Mouse (Mus musculus) CH12.LX (cell line): ENCODE measurements around the gene Gng12. TPM values are rescaled to one million over a fixed set of nuclear protein-coding genes. Genes with fewer than 3 reads are reported as not detected.
A peak's percentile ranks its signal among the peaks of the same experiment; 100 is the strongest.

Experiments
- DNase-seq: peaks from one replicate; pipeline ENCODE4 v3.0.0-alpha.2; 2013; ENCODE audit errors: extremely low read depth
- H3K27ac ChIP-seq: 2 replicates; pipeline ENCODE4 v1.5.1; 2012; ENCODE audit warnings: low read depth, mild to moderate bottlenecking, control low read depth, moderate library complexity; ENCODE audit not compliant: insufficient read depth
- H3K27me3 ChIP-seq: replicated peaks from 2 replicates; pipeline ENCODE3; 2012; ENCODE audit warnings: inconsistent platforms
- H3K36me3 ChIP-seq, 2 experiments: replicated peaks in 1 of 2; 2 replicates each; pipeline versions ENCODE3 to v1.6.1; 2012; ENCODE audit warnings: inconsistent platforms in 1 of 2, low read length in 1 of 2, mild to moderate bottlenecking in 1 of 2, mixed read lengths in 1 of 2, moderate library complexity in 1 of 2; ENCODE audit not compliant: control insufficient read depth in 1 of 2, insufficient read depth in 1 of 2
- H3K4me1 ChIP-seq, 2 experiments: 2 replicates each; pipeline ENCODE4 v1.6.1; 2012; ENCODE audit warnings: inconsistent platforms in 1 of 2, moderate library complexity in 1 of 2; ENCODE audit not compliant: insufficient read depth in 2 of 2, control insufficient read depth in 1 of 2
- H3K4me2 ChIP-seq: 2 replicates; pipeline ENCODE4 v1.6.1; 2012; ENCODE audit warnings: low read depth, mild to moderate bottlenecking, control low read depth; ENCODE audit not compliant: poor library complexity, insufficient read depth, severe bottlenecking
- H3K4me3 ChIP-seq, 3 experiments: fragments of 150-350 bp in 1 of 3; sonication (generic) in 1 of 3; replicated peaks in 1 of 3; 2 replicates each; pipeline versions ENCODE3 to v1.5.1; 2011 to 2012; ENCODE audit warnings: low read depth in 2 of 3, low read length in 2 of 3, mild to moderate bottlenecking in 2 of 3, moderate library complexity in 2 of 3, control low read depth in 1 of 3, improper control_type of control experiment in 1 of 3, inconsistent platforms in 1 of 3, mixed read lengths in 1 of 3; ENCODE audit not compliant: poor library complexity in 1 of 3
- H3K79me2 ChIP-seq: replicated peaks from 2 replicates; pipeline ENCODE4 v1.6.1; 2012; ENCODE audit warnings: mild to moderate bottlenecking, moderate library complexity; ENCODE audit not compliant: control insufficient read depth, poor library complexity, insufficient read depth, severe bottlenecking; ENCODE audit errors: extremely low read depth
- H3K9ac ChIP-seq: 2 replicates; pipeline ENCODE4 v1.6.1; 2012; ENCODE audit warnings: low read depth, mild to moderate bottlenecking, control low read depth, moderate library complexity; ENCODE audit not compliant: insufficient read depth
- H3K9me3 ChIP-seq: replicated peaks from 2 replicates; pipeline ENCODE3; 2012; ENCODE audit warnings: low read length, inconsistent platforms, mixed read lengths
- BHLHE40 ChIP-seq: IDR thresholded peaks from 2 replicates; pipeline ENCODE4 v1.6.1; 2011; ENCODE audit warnings: mild to moderate bottlenecking, low read depth, low read length, improper control_type of control experiment
- E2F4 ChIP-seq: IDR thresholded peaks from 2 replicates; pipeline ENCODE4 v1.6.1; 2011; ENCODE audit warnings: low read depth, low read length, improper control_type of control experiment; ENCODE audit not compliant: insufficient replicate concordance
- MEF2A ChIP-seq: IDR thresholded peaks from 2 replicates; pipeline ENCODE4 v1.6.1; 2014; ENCODE audit warnings: low read depth, mild to moderate bottlenecking, inconsistent platforms, low read length, improper control_type of control experiment, borderline replicate concordance
- MXI1 ChIP-seq: IDR thresholded peaks from 2 replicates; pipeline ENCODE4 v1.6.1; 2011; ENCODE audit warnings: mild to moderate bottlenecking, low read depth, low read length, improper control_type of control experiment
- MYC ChIP-seq: IDR thresholded peaks from 2 replicates; pipeline ENCODE4 v1.6.1; 2011; ENCODE audit warnings: low read depth, mild to moderate bottlenecking, improper control_type of control experiment, low read length
- POLR2AphosphoS2 ChIP-seq: IDR thresholded peaks from 2 replicates; pipeline ENCODE4 v1.6.1; 2011; ENCODE audit warnings: low read depth, low read length, improper control_type of control experiment
- RAD21 ChIP-seq: IDR thresholded peaks from 2 replicates; pipeline ENCODE4 v1.6.1; 2011; ENCODE audit warnings: low read depth, mild to moderate bottlenecking, low read length, improper control_type of control experiment, moderate library complexity
- TBP ChIP-seq: conservative IDR thresholded peaks from 2 replicates; pipeline ENCODE4 v1.6.1; 2011; ENCODE audit warnings: low read depth, low read length, improper control_type of control experiment
- ZC3H11A ChIP-seq: IDR thresholded peaks from 2 replicates; pipeline ENCODE4 v1.6.1; 2012; ENCODE audit warnings: low read depth, mild to moderate bottlenecking, inconsistent platforms, low read length, improper control_type of control experiment
- dilution Hi-C: fragments of 300-500 bp; cut with MboI; formaldehyde crosslinking; loops from 2 replicates; pipeline ENCODE4 v1.14.3; 2020; ENCODE audit warnings: low sequenced_read_pairs; ENCODE audit not compliant: extremely low pct_unique_long_range_greater_than_20kb, extremely low pct_ligation_motif_present
- in situ Hi-C: fragments of 300-500 bp; cut with MboI; formaldehyde crosslinking; loops from 3 replicates; pipeline ENCODE4 v1.14.3; 2019; ENCODE audit warnings: low sequenced_read_pairs, low pct_ligation_motif_present, low pct_unique_long_range_greater_than_20kb, mixed read lengths
- polyA plus RNA-seq: library from polyadenylated mRNA; unstranded; fragments of >175 nt; gene quantifications from 2 replicates; pipeline ENCODE4 v1.2.1, GENCODE M21; 2012; ENCODE audit warnings: low read depth; ENCODE audit not compliant: insufficient read length
- total RNA-seq, 2 experiments: library from RNA; depleted of rRNA; stranded (reverse); fragments of 300-350 nt in 1 of 2; fragments of >200 nt in 1 of 2; gene quantifications; 2 replicates each; pipeline ENCODE4 v1.2.3; 2012 to 2014

The Gng12 gene
- total and polyA plus RNA-seq, 3 experiments, result 3.9 to 20.8 (median 12.2) TPM

GRCm38 (mm10) chr6:66893950-66894349, 2.2 kb upstream of the Gng12 start:
- TF ChIP-seq E2F4 (no peak), MEF2A (no peak), POLR2AphosphoS2 (no peak), RAD21 (no peak), TBP (no peak)
- DNase-seq, result no peak
- dilution Hi-C loops, result no loop called here

DNA sequence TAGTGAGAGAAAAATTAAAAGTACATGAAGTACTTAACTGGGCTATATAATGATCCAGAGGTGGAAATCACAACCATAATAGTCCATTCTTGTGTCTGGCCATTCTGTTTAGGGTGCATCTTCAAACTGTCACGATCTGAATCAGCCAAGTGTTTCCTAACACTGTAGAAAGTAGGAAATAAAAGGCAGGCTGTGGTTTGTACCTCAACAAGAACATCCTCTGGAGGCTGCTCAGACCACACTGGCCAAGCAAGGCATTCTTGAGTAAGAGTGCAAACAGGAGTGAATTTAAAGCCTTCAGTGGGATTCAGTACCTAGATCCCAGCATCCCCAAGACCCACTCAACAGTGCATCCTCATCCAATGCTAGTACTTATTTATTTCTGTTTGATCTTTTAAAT, 1.2 kb upstream of the Gng12 start:
- Histone ChIP-seq H3K9ac (no peak overlapping the region), H3K4me2 (no peak overlapping the region), H3K4me1 (peaks cover 7 to 33% of the 10 kb centered on the region in 2 experiments; a peak in 3 of 4 replicates), H3K9me3 (no peaks in the 10 kb centered on the region), H3K79me2 (no peaks in the 10 kb centered on the region), H3K27me3 (no peaks in the 10 kb centered on the region), H3K27ac (no peak overlapping the region), H3K4me3 (no peak overlapping the region), H3K36me3 (no peaks in the 10 kb centered on the region)
- dilution Hi-C loops, result no loop called here
- DNase-seq, result no peak
- in situ Hi-C loops, result no loop called here
- TF ChIP-seq RAD21, result no peak

More at GRCm38 (mm10) chr6:66893950-66894349, 2.2 kb upstream of the Gng12 start:
- Histone ChIP-seq H3K27me3 (no peaks in the 10 kb centered on the region), H3K9ac (no peak overlapping the region), H3K9me3 (no peaks in the 10 kb centered on the region), H3K4me3 (no peak overlapping the region), H3K27ac (no peak overlapping the region), H3K36me3 (no peaks in the 10 kb centered on the region), H3K4me1 (peaks cover 7 to 33% of the 10 kb centered on the region in 2 experiments; a peak in 3 of 4 replicates), H3K79me2 (no peaks in the 10 kb centered on the region), H3K4me2 (no peak overlapping the region)
- in situ Hi-C loops, result no loop called here

- dilution Hi-C loops, result no loop called here
- peak overlapping the region; percentile 74 for H3K9ac ChIP-seq
- no peaks in the 10 kb centered on the region for H3K79me2 ChIP-seq
- H3K9me3 ChIP-seq, result no peaks in the 10 kb centered on the region
- peak overlapping the region; percentile 45 for H3K4me2 ChIP-seq
- H3K4me3 ChIP-seq, result peak overlapping the region; percentile 39 to 89 (median 71)
- peak; percentile 9 for DNase-seq
- no peak overlapping the region for H3K27ac ChIP-seq
- H3K4me1 ChIP-seq, result peaks cover 7 to 27% of the 10 kb centered on the region in 2 experiments; a peak in 3 of 4 replicates
- in situ Hi-C loops, result no loop called here
- TF ChIP-seq BHLHE40 (0 out of 2 replicates have a peak, but pooled peaks have one; percentile 53), MXI1 (peak; percentile 43; the same call in 1 of the 2 replicates), MYC (0 out of 2 replicates have a peak, but pooled peaks have one; percentile 32), ZC3H11A (no peak)
- no peaks in the 10 kb centered on the region for H3K27me3 ChIP-seq
- H3K36me3 ChIP-seq, result no peaks in the 10 kb centered on the region
Measured at GRCm38 (mm10) chr6:66896921-66897645, 886 bp downstream of the Gng12 start.
